Mouse (Mus musculus): ENCODE measurements around the gene Bri3. TPM values are rescaled to one million over a fixed set of nuclear protein-coding genes. Genes with fewer than 3 reads are reported as not detected.

Bri3 gene
- polyA plus RNA-seq, 1 experiment: not detected

DNA sequence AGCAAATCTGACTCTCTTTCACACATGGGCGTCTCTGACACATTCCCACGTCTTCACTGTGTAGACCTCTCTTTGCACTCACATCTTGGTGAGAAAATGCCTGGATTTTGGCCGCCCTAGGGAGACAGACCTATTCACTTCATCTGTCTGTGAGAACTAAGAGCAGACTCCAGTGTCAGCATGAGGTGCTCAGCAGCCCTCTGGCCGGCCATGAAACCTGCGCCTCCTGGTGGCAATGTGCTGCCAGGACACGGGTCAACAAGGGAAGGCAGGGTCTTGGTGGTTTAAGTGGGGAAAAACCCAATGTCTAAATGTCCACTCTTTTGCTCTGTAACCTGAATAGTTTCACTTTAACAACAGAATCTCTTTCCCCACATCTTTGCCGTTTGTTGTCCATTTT, 29.8 kb upstream of the Bri3 start:
- peaks cover 9% of the 10 kb centered on the region; the same call in 1 of the 2 replicates for H3K4me1 ChIP-seq (ENCODE audit: control insufficient read depth, insufficient read depth, low read length)
- WGBS: 32% methylated on average over 7 of the region's 7 CpGs
- H3K27ac ChIP-seq (ENCODE audit: insufficient read depth, low read depth, low read length): no peak overlapping the region
- no peak overlapping the region for H3K4me3 ChIP-seq (ENCODE audit: insufficient read depth, low read depth, low read length)
- TF ChIP-seq POLR2A (IDR thresholded peaks at IDR 0.05; ENCODE audit: insufficient read depth, low read depth, low read length) (no peak), CTCF (IDR thresholded peaks at IDR 0.05; ENCODE audit: insufficient read depth, low read depth, low read length) (peak; percentile 61; the same call in 1 of the 2 replicates)

DNA sequence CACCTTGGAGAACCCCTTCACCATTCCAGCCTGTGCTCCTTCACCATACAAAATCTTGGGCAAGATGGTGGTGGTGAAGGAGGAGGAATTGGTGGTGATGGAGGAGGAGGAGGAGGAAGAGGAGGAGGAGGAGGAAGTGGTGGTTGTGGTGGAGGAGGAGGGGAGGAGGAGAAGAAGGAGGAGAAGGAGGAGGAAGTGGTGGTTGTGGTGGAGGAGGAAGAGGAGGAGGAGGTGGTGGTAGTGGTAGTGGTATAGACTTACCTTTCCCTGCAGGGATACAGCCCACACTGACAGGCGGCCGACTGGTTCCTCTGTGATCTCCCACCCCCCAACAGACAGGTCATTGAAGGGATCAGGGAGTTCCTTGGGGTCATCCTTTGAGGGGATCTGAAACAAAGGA, 28.2 kb upstream of the Bri3 start:
- Histone ChIP-seq H3K4me3 (ENCODE audit: insufficient read depth, low read depth, low read length) (no peak overlapping the region), H3K27ac (ENCODE audit: insufficient read depth, low read depth, low read length) (no peak overlapping the region), H3K4me1 (ENCODE audit: control insufficient read depth, insufficient read depth, low read length) (peaks cover 12% of the 10 kb centered on the region)
- WGBS: 92% methylated on average over 2 of the region's 2 CpGs
- TF ChIP-seq CTCF (IDR thresholded peaks at IDR 0.05; ENCODE audit: insufficient read depth, low read depth, low read length): no peak
- TF ChIP-seq POLR2A (IDR thresholded peaks at IDR 0.05; ENCODE audit: insufficient read depth, low read depth, low read length): no peak

DNA sequence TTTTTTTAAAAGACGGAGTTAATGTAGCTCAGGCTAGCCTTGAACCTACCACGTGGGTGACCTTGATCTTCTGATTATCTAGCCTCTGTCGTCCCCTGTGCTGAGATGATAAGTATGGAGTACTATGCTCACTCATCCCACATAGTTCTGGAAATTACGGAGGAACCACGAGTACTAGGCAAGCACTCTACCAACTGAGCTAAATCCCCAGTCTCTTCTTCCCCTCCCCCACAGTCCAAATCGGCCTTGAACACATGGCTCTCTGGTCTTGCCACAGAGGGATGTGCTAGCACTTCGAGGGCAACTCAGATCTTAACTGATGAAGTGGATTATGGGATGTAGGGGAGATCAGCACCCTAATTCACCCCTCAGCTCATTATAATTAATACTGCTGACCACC, 26.2 kb upstream of the Bri3 start:
- TF ChIP-seq CTCF (IDR thresholded peaks at IDR 0.05; ENCODE audit: insufficient read depth, low read depth, low read length) (no peak), POLR2A (IDR thresholded peaks at IDR 0.05; ENCODE audit: insufficient read depth, low read depth, low read length) (no peak)
- Histone ChIP-seq H3K27ac (ENCODE audit: insufficient read depth, low read depth, low read length) (no peak overlapping the region), H3K4me3 (ENCODE audit: insufficient read depth, low read depth, low read length) (no peak overlapping the region), H3K4me1 (ENCODE audit: control insufficient read depth, insufficient read depth, low read length) (peaks cover 18% of the 10 kb centered on the region)
- 80% methylated on average over 7 of the region's 7 CpGs for WGBS

DNA sequence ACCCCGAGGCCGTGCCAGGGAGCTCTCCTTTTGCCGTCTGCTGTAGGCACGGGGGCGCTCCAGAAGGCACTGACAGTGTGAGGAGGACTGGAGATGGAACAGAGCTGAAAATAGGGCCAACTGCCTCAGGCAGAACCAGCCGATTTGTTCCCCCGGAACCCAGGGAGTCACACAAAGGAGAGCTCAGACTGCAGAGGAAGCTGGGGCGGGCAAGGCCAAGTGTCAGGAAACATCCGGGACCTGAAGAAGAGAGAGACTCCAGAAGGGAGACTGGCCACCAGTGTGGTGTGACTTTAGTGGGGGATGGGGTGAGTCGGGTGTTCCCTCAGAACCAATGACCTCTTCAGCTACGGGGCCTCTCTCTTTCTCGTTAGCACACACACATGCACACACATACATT, 24.9 kb upstream of the Bri3 start:
- TF ChIP-seq CTCF (IDR thresholded peaks at IDR 0.05; ENCODE audit: insufficient read depth, low read depth, low read length): no peak
- TF ChIP-seq POLR2A (IDR thresholded peaks at IDR 0.05; ENCODE audit: insufficient read depth, low read depth, low read length): no peak
- Histone ChIP-seq H3K4me3 (ENCODE audit: insufficient read depth, low read depth, low read length) (no peak overlapping the region), H3K27ac (ENCODE audit: insufficient read depth, low read depth, low read length) (0 out of 2 replicates have a peak overlapping the region, but pooled peaks have one; percentile 9), H3K4me1 (ENCODE audit: control insufficient read depth, insufficient read depth, low read length) (peaks cover 19% of the 10 kb centered on the region)
- WGBS: 60% methylated on average over 12 of the region's 12 CpGs

DNA sequence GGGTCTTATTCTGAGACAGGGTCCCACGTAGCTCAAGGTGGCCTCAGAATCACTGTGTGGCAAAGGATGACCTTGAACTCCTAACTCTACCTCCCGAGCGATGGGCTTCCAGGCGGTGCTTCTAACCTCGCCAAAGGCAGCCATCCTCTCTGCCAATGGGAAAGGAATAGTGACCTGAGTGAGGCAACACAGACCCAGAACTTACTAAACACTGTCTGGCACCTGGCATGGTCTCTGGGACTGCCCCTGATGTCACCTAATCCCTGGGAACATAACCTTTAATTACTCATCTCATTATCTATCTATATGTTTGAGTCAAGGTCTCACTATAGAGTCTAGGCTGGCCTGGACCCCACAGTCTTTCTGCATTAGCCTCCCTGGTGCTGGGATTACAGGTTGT, 24.3 kb upstream of the Bri3 start:
- TF ChIP-seq POLR2A (IDR thresholded peaks at IDR 0.05; ENCODE audit: insufficient read depth, low read depth, low read length): no peak
- no peak for TF ChIP-seq CTCF (IDR thresholded peaks at IDR 0.05; ENCODE audit: insufficient read depth, low read depth, low read length)
- Histone ChIP-seq H3K4me3 (ENCODE audit: insufficient read depth, low read depth, low read length) (no peak overlapping the region), H3K4me1 (ENCODE audit: control insufficient read depth, insufficient read depth, low read length) (peaks cover 21% of the 10 kb centered on the region), H3K27ac (ENCODE audit: insufficient read depth, low read depth, low read length) (no peak overlapping the region)
- 88% methylated on average over 5 of the region's 5 CpGs for WGBS

DNA sequence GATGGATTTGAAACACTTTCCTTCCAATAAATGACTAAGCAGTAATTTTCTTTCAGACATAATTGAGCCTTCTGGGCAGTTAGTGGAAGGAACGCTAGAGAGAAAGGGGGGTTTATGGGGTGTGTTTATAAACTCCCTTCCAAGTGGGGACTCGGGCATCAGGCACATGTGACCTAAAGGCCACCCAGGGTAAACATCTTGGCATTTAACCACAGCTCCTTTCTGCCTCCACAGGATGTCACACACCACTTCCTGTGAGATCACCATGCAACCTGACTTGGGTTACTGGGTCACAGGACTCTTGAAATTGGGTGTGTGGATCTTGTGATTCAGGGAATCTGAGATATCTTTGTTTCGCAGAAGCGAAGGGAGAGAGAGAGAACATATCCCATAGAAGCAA, 22.9 kb upstream of the Bri3 start:
- Histone ChIP-seq H3K27ac (ENCODE audit: insufficient read depth, low read depth, low read length) (no peak overlapping the region), H3K4me3 (ENCODE audit: insufficient read depth, low read depth, low read length) (no peak overlapping the region), H3K4me1 (ENCODE audit: control insufficient read depth, insufficient read depth, low read length) (peaks cover 21% of the 10 kb centered on the region)
- TF ChIP-seq CTCF (IDR thresholded peaks at IDR 0.05; ENCODE audit: insufficient read depth, low read depth, low read length): no peak
- TF ChIP-seq POLR2A (IDR thresholded peaks at IDR 0.05; ENCODE audit: insufficient read depth, low read depth, low read length): no peak
- WGBS: 54% methylated on average over 4 of the region's 4 CpGs

DNA sequence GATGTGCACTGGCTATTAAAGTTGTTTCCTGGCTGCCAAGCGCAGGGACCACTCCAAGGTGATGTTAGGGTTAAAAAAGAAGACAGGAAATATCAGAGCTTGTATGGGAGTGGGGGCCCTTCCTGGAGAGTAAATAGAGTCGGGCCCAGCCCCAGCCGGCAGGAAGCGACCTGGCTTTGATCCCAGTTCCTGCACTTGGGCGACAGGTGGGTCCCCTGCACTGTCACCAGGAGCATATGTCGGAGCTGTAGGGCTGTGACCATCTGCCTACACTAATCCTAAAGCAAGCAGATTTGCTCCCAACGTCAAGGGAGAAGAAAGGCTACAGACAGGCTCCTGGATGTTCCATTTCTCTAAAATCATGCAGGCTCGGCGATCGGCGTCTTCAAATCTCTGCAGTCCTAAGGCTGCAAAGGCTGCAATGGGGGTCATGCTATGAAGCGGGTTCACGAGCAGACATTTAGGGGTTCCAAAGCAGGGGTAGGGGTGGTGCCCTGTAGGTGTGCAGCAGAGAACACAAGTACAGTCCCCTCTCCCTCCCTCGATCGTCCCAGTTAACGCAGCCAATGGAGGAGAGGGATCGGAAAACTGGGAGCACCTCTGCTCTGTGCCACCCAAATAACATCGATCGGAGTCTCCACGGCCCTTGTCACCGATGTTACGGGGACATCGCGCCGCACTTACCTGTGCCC, 21.3 kb upstream of the Bri3 start:
- peak overlapping the region; percentile 10; the same call in 1 of the 2 replicates for H3K27ac ChIP-seq (ENCODE audit: insufficient read depth, low read depth, low read length)
- WGBS: 2% methylated on average over 25 of the region's 25 CpGs

DNA sequence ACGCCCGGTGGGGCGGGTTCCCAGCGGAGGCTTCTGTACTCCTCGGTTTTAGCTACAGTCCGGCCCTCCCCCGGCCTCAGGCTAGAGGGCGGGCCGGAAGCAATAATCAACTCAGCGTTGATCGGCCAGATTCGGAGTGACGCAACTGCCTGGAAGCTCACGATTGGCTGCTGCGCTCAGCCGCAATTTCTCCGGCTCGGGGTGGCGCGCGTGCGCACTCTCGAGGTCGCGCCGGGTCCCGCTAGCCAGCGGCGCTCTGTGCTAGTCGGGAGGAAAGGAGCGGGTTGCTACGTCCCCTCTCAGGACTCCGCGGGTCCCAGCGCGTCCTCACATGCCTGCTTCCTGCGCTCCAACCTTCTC, 20.8 kb upstream of the Bri3 start, which contains the start of gene Tecpr1:
Gene Tecpr1, minus strand, starts transcription at position 113 of the 360 bp plus-strand sequence.
- peak within 1 kb of the TSS; percentile 95 for H3K27ac ChIP-seq (ENCODE audit: insufficient read depth, low read depth, low read length)
- H3K4me3 ChIP-seq (ENCODE audit: insufficient read depth, low read depth, low read length): peak within 1 kb of the TSS; percentile 98
- H3K4me1 ChIP-seq (ENCODE audit: control insufficient read depth, insufficient read depth, low read length): peaks cover 20% of the 10 kb centered on the region
- TF ChIP-seq POLR2A (IDR thresholded peaks at IDR 0.05; ENCODE audit: insufficient read depth, low read depth, low read length): peak; percentile 97
- no peak for TF ChIP-seq CTCF (IDR thresholded peaks at IDR 0.05; ENCODE audit: insufficient read depth, low read depth, low read length)
- under 1% methylated on average over 37 of the region's 37 CpGs for WGBS

More for the DNA sequence above, 21.3 kb upstream of the Bri3 start:
- TF ChIP-seq POLR2A (IDR thresholded peaks at IDR 0.05; ENCODE audit: insufficient read depth, low read depth, low read length): no peak
- no peak for TF ChIP-seq CTCF (IDR thresholded peaks at IDR 0.05; ENCODE audit: insufficient read depth, low read depth, low read length)
- Histone ChIP-seq H3K4me1 (ENCODE audit: control insufficient read depth, insufficient read depth, low read length) (peaks cover 21% of the 10 kb centered on the region), H3K4me3 (ENCODE audit: insufficient read depth, low read depth, low read length) (peak overlapping the region; percentile 98)

DNA sequence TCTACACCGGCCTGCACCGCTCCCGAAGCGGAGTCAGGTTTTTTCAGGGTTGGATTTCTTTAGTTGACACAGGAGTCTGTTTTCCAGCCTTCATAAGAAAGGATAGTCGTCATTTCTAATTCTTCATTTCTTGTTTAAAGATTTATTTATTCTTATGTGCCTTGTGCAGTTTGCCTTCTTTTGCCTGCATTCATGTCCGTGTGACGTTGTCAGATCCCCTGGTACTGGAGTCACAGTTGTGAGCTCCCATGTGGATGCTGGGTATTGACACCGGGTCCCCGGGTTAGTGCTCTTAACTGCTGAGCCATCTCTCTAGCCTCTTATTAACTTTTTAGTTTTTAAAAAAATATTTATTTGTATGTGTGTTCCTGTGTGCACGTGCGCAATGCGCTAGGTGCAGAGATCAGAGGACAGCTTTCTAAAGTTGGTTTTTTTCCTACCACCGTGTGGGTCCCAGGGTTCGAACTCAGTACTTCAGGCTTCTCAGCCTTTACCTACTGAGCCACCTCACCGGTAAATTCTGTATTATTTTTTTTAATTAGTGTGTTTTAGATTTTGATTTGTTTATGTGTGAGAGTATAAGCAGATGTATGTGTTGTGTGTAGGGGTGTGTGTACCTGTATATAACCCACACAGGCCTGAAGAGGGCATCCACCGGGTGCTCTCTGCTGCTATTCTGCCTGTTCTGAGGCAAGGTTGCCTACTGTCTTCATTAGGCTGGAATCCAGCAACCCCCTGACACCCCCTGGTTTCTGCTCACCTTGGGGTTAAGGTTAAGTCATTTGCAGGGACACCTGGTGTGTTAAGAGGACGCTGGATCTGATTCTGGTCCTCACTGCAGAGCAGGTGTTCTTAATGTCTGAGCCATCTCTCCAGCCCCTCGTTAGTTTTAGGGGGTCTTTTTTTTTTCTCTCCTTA, 20.1 kb upstream of the Bri3 start:
- WGBS: 23% methylated on average over 18 of the region's 18 CpGs
- peak overlapping the region; percentile 98 for H3K4me3 ChIP-seq (ENCODE audit: insufficient read depth, low read depth, low read length)
- H3K4me1 ChIP-seq (ENCODE audit: control insufficient read depth, insufficient read depth, low read length): peaks cover 15% of the 10 kb centered on the region
- peak overlapping the region; percentile 95 for H3K27ac ChIP-seq (ENCODE audit: insufficient read depth, low read depth, low read length)
- no peak for TF ChIP-seq CTCF (IDR thresholded peaks at IDR 0.05; ENCODE audit: insufficient read depth, low read depth, low read length)
- TF ChIP-seq POLR2A (IDR thresholded peaks at IDR 0.05; ENCODE audit: insufficient read depth, low read depth, low read length): no peak
